Mouse (Mus musculus) midbrain, postnatal 0 days (tissue): Measurements from ENCODE around the gene Fat3. TPM values are rescaled to one million over a fixed set of nuclear protein-coding genes. Genes with fewer than 3 reads are reported as not detected.

Experiments used
- ATAC-seq: fragments of 200-750 bp; cut with Nextera tagmentation; 2 replicates; pipeline ENCODE4 v1.8.0; 2017; ENCODE audit warnings: moderate number of reproducible peaks, mild to moderate bottlenecking, moderate TSS enrichment, moderate library complexity; ENCODE audit not compliant: low FRiP score
- DNase-seq: peaks from one replicate; pipeline ENCODE4 v3.0.0-alpha.2; 2015; ENCODE audit warnings: low spot score
- H3K27ac ChIP-seq: fragments of 300-500 bp; sonication (generic); 2 replicates; pipeline ENCODE4 v1.5.1; 2014; ENCODE audit warnings: low read depth, mild to moderate bottlenecking, low read length, mixed read lengths
- H3K27me3 ChIP-seq: fragments of 300-500 bp; sonication (generic); 2 replicates; pipeline ENCODE4 v1.6.1; 2014; ENCODE audit warnings: low read length, control low read depth, mixed read lengths; ENCODE audit not compliant: insufficient read depth
- H3K36me3 ChIP-seq: fragments of 300-500 bp; sonication (generic); 2 replicates; pipeline ENCODE4 v1.6.1; 2014; ENCODE audit warnings: low read length, control low read depth, mixed read lengths; ENCODE audit not compliant: insufficient read depth
- H3K4me1 ChIP-seq: fragments of 300-500 bp; sonication (generic); 2 replicates; pipeline ENCODE4 v1.6.1; 2014; ENCODE audit warnings: mild to moderate bottlenecking, control low read depth, antibody characterized with exemption, low read length, mixed read lengths; ENCODE audit not compliant: insufficient read depth
- H3K4me2 ChIP-seq: fragments of 300-500 bp; sonication (generic); 2 replicates; pipeline ENCODE4 v1.6.1; 2014; ENCODE audit warnings: low read depth, mild to moderate bottlenecking, low read length, mixed read lengths; ENCODE audit not compliant: poor library complexity, severe bottlenecking
- H3K4me3 ChIP-seq: fragments of 300-500 bp; sonication (generic); 2 replicates; pipeline ENCODE4 v1.5.1; 2014; ENCODE audit warnings: low read depth, mild to moderate bottlenecking, low read length, moderate library complexity
- H3K9ac ChIP-seq: fragments of 300-500 bp; sonication (generic); replicated peaks from 2 replicates; pipeline ENCODE4 v1.6.1; 2014; ENCODE audit warnings: mild to moderate bottlenecking, low read length, moderate library complexity, mixed read lengths; ENCODE audit not compliant: poor library complexity, severe bottlenecking
- H3K9me3 ChIP-seq: fragments of 300-500 bp; sonication (generic); 2 replicates; pipeline ENCODE4 v1.6.1; 2016; ENCODE audit warnings: low read length, control low read depth
- CTCF ChIP-seq: IDR thresholded peaks from 2 replicates; pipeline ENCODE4 v1.5.1; 2016; ENCODE audit warnings: antibody characterized with exemption, mild to moderate bottlenecking
- WGBS: fragments of 180-500 bp; shearing (Covaris S2); extraction: QIAGEN DNeasy Blood & Tissue Kit; methylation state at CpG from one replicate; pipeline ENCODE4 v1.1.7; 2014; 5-methylcytosine and 5-hydroxymethylcytosine counted together
- polyA plus RNA-seq: library from polyadenylated mRNA; unstranded; fragments of >200 nt; fragmentation: Nextera tagmentation; extraction: Ambion mirVana; gene quantifications from 2 replicates; pipeline ENCODE4 v1.2.1, GENCODE M21; 2015
- total RNA-seq: library from RNA; depleted of rRNA; stranded (reverse); fragments of >200 nt; gene quantifications from 2 replicates; pipeline ENCODE4 v1.2.3, GENCODE M21; 2014

Fat3 gene
- total and polyA plus RNA-seq, 2 experiments from 2014 or later: 7.6 to 63.7 TPM

DNA sequence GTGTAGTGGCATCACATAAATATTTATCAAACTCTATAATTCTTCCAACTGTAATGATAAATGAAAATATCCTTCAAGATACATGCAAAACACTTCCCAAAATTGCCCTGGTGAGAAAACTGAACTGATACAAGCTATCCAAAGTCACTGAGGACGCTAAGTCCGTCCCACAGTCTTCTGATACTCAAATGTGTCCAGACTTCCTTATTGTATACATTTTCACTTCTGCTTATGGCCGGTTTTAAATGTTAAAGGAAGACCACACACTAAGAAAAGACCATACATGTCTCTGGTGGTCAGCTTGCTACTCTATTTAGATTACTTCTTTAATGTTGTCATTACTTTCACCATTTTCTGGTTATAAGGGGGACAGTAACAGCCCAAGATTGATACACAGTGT, 137.4 kb downstream of the Fat3 start:
- ATAC-seq (no peak), DNase-seq (no peak)
- H3K27ac ChIP-seq: no peak overlapping the region
- no peaks in the 10 kb centered on the region for H3K36me3 ChIP-seq
- H3K9ac ChIP-seq: no peak overlapping the region
- H3K9me3 ChIP-seq: no peaks in the 10 kb centered on the region
- no peaks in the 10 kb centered on the region for H3K4me1 ChIP-seq
- TF ChIP-seq CTCF: no peak
- no peak overlapping the region for H3K4me3 ChIP-seq
- no peaks in the 10 kb centered on the region for H3K27me3 ChIP-seq
- no peak overlapping the region for H3K4me2 ChIP-seq
- 90% methylated on average over 3 of the region's 3 CpGs for WGBS

DNA sequence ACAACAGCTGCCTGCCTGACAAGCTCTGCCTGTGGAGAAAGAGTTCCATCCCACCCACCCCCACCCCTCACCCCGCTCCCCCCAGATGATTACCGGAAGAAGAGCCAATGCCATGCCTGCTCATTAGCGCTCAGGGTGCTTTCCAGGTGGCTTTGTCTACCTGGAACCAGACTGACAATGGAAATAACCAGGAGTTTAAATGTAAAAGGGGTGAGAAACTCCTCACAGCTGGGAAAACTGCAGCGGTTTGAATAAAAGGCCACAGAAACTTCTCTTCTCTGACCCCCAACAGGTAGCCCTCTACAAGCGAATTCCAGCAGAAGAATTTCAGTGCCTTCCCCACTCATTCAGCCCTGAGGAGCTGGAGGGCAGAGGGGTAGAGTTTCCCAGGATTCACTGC, 139.3 kb downstream of the Fat3 start:
- Histone ChIP-seq H3K27me3 (no peaks in the 10 kb centered on the region), H3K4me2 (no peak overlapping the region), H3K27ac (no peak overlapping the region), H3K9me3 (no peaks in the 10 kb centered on the region), H3K4me1 (no peaks in the 10 kb centered on the region), H3K9ac (no peak overlapping the region), H3K4me3 (no peak overlapping the region), H3K36me3 (no peaks in the 10 kb centered on the region)
- DNase-seq (no peak), ATAC-seq (no peak)
- WGBS: 34% methylated on average over 5 of the region's 5 CpGs
- TF ChIP-seq CTCF: no peak

DNA sequence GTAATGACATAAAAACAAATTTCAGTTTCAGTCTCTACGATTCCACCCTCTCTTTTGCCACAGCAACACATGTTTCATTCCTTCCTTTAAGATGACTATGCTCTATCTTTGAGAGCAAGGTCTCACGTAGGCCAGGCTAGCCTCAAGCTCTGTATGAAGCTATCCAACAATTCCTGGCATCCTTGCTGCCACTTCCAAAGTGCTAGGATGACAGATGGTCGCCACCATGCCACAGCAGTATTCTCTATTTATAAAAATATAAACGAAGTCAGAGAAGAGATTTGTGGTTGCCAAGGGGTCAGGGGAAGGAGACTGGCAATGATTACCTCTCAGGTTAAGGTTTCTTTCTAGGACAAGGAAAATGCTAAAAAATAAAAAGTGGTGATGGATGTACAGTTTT, 144.4 kb downstream of the Fat3 start:
- Histone ChIP-seq H3K27me3 (no peaks in the 10 kb centered on the region), H3K36me3 (no peaks in the 10 kb centered on the region), H3K9ac (no peak overlapping the region), H3K4me2 (no peak overlapping the region), H3K27ac (no peak overlapping the region), H3K4me3 (no peak overlapping the region), H3K9me3 (no peaks in the 10 kb centered on the region), H3K4me1 (peaks cover 6% of the 10 kb centered on the region; the same call in 1 of the 2 replicates)
- ATAC-seq: no peak
- 87% methylated on average over 4 of the region's 4 CpGs for WGBS
- DNase-seq: no peak
- TF ChIP-seq CTCF: no peak

DNA sequence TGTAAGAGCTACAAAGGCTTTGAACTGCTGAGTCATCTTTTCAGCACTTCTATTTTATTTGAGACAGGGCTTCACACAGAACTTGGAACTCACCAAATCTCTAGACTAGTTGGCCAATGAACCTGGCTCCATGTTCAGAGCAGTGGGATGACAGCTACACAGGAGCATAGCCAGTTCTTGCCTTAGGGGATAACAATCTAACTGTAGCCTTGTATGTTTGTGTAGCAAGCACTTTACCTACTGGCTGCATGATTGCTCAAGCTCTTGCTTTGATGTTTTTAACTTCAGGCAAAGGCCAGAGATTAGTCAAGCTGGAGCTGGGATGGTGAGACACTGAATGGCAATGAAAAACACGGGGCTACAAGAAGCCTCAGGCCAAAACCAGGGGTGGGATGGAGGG, 146.2 kb downstream of the Fat3 start:
- no peak for DNase-seq
- Histone ChIP-seq H3K9me3 (no peaks in the 10 kb centered on the region), H3K4me3 (no peak overlapping the region), H3K4me2 (no peak overlapping the region), H3K9ac (no peak overlapping the region), H3K36me3 (no peaks in the 10 kb centered on the region), H3K4me1 (peaks cover 6% of the 10 kb centered on the region; the same call in 1 of the 2 replicates), H3K27ac (no peak overlapping the region), H3K27me3 (no peaks in the 10 kb centered on the region)
- no peak for TF ChIP-seq CTCF
- WGBS: 15% methylated on average over 1 of the region's 1 CpGs
- ATAC-seq: no peak

DNA sequence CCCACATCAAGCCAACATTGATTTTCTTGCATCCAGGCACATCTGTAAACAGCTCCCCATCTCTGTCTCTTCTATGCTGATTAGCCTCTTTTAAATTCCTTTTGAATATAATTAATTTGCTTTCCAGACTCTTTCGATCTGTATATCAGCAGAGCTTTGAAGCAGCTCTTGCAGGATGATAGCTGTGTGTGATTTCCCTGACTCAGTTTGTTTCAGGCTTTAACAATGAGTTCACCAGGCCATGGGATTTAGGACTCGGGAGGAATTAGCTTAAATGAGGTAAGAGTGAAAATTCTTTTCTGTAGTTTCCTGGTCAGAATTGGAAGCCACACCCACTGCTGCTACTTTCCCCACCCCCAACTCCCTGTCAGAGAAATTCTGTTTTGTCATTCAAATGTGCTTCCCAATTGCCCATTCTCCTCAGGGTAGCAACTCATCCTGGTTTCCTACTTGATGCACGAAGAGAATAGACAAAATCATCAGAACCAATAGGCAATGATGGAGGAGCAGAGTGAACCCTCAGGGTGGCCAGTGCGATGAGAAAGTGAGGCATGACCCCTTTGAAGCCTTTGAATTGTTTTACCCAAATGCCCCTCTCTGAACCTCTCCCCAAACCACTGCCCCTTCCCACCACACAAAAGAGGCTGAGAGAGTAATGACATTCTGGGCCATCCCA, 147.9 kb downstream of the Fat3 start:
- no peaks in the 10 kb centered on the region for H3K27me3 ChIP-seq
- H3K36me3 ChIP-seq: no peaks in the 10 kb centered on the region
- no peak overlapping the region for H3K4me2 ChIP-seq
- ATAC-seq: peak; percentile 68
- no peak overlapping the region for H3K4me3 ChIP-seq
- 9% methylated on average over 4 of the region's 4 CpGs for WGBS
- H3K4me1 ChIP-seq: peaks cover 6% of the 10 kb centered on the region; the same call in 1 of the 2 replicates
- H3K9me3 ChIP-seq: no peaks in the 10 kb centered on the region
- no peak for DNase-seq
- peak overlapping the region; percentile 47; the same call in 1 of the 2 replicates for H3K27ac ChIP-seq
- no peak overlapping the region for H3K9ac ChIP-seq
- no peak for TF ChIP-seq CTCF

DNA sequence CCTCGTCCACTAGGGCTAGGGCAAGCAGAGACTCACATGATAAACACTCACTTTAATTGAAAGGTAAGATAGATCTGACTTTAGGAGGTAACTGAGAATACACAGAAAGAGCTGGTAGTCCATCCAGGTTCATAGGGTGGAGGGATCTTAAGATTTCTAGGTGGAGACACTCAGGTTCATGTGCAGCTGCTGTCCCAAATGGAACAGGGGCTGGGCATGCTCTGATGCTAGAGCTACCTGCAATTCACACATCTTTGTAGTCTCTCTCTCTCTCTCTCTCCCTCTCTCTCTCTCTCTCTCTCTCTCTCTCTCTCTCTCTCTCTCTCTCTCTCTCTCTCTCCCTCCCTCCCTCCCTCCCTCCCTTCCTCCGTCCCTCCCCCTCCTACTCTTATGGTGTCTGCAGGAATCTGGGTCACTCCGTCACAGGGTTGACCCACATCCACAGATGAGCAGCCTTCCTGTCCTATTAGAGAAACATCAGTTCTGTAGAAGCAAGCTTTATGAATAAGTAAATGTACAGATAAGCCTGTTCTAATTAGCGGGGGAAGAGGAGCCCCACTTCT, 148.5 kb downstream of the Fat3 start:
- Histone ChIP-seq H3K27ac (peak overlapping the region; percentile 47; the same call in 1 of the 2 replicates), H3K4me1 (peaks cover 6% of the 10 kb centered on the region; the same call in 1 of the 2 replicates), H3K27me3 (no peaks in the 10 kb centered on the region), H3K36me3 (no peaks in the 10 kb centered on the region), H3K4me2 (no peak overlapping the region), H3K4me3 (no peak overlapping the region), H3K9me3 (no peaks in the 10 kb centered on the region), H3K9ac (no peak overlapping the region)
- TF ChIP-seq CTCF: no peak
- peak; percentile 32 for DNase-seq
- ATAC-seq: peak; percentile 77
- WGBS: 44% methylated on average over 3 of the region's 4 CpGs
